Mouse (Mus musculus) layer of hippocampus, adult 2 months (tissue): ENCODE data around the gene Sec11a. TPM values are rescaled to one million over a fixed set of nuclear protein-coding genes. Genes with fewer than 3 reads are reported as not detected.
"Not testable (repeated sequence)": the region's sequence is repeated elsewhere in the genome, so short reads cannot be mapped to it uniquely, and the experiment has no call there.

Source experiments
- DNase-seq, 2 experiments: peaks; one replicate each; pipeline ENCODE4 v3.0.0; 2022; ENCODE audit warnings: low spot score in 2 of 2
- H3K27ac ChIP-seq: fragments of 200-600 bp; 2 replicates; pipeline ENCODE4 v1.8.1; 2022
- H3K4me3 ChIP-seq: fragments of 200-600 bp; 2 replicates; pipeline ENCODE4 v1.8.1; 2022; ENCODE audit warnings: mild to moderate bottlenecking
- CTCF ChIP-seq: fragments of 200-600 bp; conservative IDR thresholded peaks from 2 replicates; pipeline ENCODE4 v1.8.1; 2022; ENCODE audit warnings: antibody characterized with exemption, mild to moderate bottlenecking, moderate library complexity
- total RNA-seq, 2 experiments: library from RNA; stranded (reverse); gene quantifications; 2 replicates each; pipeline ENCODE4 v1.2.3; 2021

The Sec11a gene
- total RNA-seq, 2 experiments from 2014 or later, result 54.2 to 56.2 TPM

- no peak for TF ChIP-seq CTCF
- Histone ChIP-seq H3K27ac (no peak overlapping the region), H3K4me3 (no peak overlapping the region)
- DNase-seq, result no peak
Observed at GRCm38 (mm10) chr7:80986458-80987187, 39.0 kb upstream of the Sec11a start.

- TF ChIP-seq CTCF, result no peak
- Histone ChIP-seq H3K4me3 (no peak overlapping the region), H3K27ac (no peak overlapping the region)
- no peak for DNase-seq
Observed at GRCm38 (mm10) chr7:80980566-80980965, 33.0 kb upstream of the Sec11a start.

- DNase-seq, H3K4me3 ChIP-seq, H3K27ac ChIP-seq: not testable (repeated sequence)
Observed at GRCm38 (mm10) chr7:80973638-80974015, 26.0 kb upstream of the Sec11a start.

- H3K4me3 ChIP-seq, result not testable (repeated sequence)
Observed at GRCm38 (mm10) chr7:80972920-80973637, 25.5 kb upstream of the Sec11a start.

GRCm38 (mm10) chr7:80972082-80972481 lies 24.5 kb upstream of the Sec11a start:
- no peak for TF ChIP-seq CTCF
- Histone ChIP-seq H3K27ac (no peak overlapping the region), H3K4me3 (no peak overlapping the region)
- no peak for DNase-seq

More at GRCm38 (mm10) chr7:80972920-80973637, 25.5 kb upstream of the Sec11a start:
- H3K27ac ChIP-seq, DNase-seq: not testable (repeated sequence)

GRCm38 (mm10) chr7:80971419-80971818 lies 23.8 kb upstream of the Sec11a start:
- Histone ChIP-seq H3K4me3 (no peak overlapping the region), H3K27ac (no peak overlapping the region)
- no peak for TF ChIP-seq CTCF
- no peak for DNase-seq

- Histone ChIP-seq H3K27ac (no peak overlapping the region), H3K4me3 (no peak overlapping the region)
- DNase-seq, result no peak
- TF ChIP-seq CTCF, result no peak
Observed at GRCm38 (mm10) chr7:80970913-80971312, 23.3 kb upstream of the Sec11a start.

- no peak overlapping the region for H3K27ac ChIP-seq
- no peak for TF ChIP-seq CTCF
- no peak overlapping the region for H3K4me3 ChIP-seq
- no peak for DNase-seq
Observed at GRCm38 (mm10) chr7:80962799-80963198, 15.2 kb upstream of the Sec11a start.

- DNase-seq, result no peak
- no peak for TF ChIP-seq CTCF
- Histone ChIP-seq H3K27ac (no peak overlapping the region), H3K4me3 (no peak overlapping the region)
Observed at GRCm38 (mm10) chr7:80959003-80959402, 11.4 kb upstream of the Sec11a start.

GRCm38 (mm10) chr7:80956891-80957290 lies 9.3 kb upstream of the Sec11a start:
- Histone ChIP-seq H3K27ac (no peak overlapping the region), H3K4me3 (no peak overlapping the region)
- TF ChIP-seq CTCF, result no peak
- no peak for DNase-seq

- TF ChIP-seq CTCF, result no peak
Observed at GRCm38 (mm10) chr7:80954251-80954650, 6.7 kb upstream of the Sec11a start.

GRCm38 (mm10) chr7:80952140-80952539 lies 4.6 kb upstream of the Sec11a start:
- no peak for TF ChIP-seq CTCF
- no peak for DNase-seq
- no peak overlapping the region for H3K27ac ChIP-seq
- no peak overlapping the region for H3K4me3 ChIP-seq

More at GRCm38 (mm10) chr7:80954251-80954650, 6.7 kb upstream of the Sec11a start:
- H3K27ac ChIP-seq, result no peak overlapping the region
- DNase-seq, result no peak
- H3K4me3 ChIP-seq, result no peak overlapping the region

- Histone ChIP-seq H3K4me3 (no peak overlapping the region), H3K27ac (no peak overlapping the region)
- no peak for DNase-seq
- TF ChIP-seq CTCF, result no peak
Observed at GRCm38 (mm10) chr7:80951461-80951860, 3.9 kb upstream of the Sec11a start.

GRCm38 (mm10) chr7:80939808-80940207 lies 7.8 kb downstream of the Sec11a start:
- no peak for TF ChIP-seq CTCF
- Histone ChIP-seq H3K27ac (no peak overlapping the region), H3K4me3 (no peak overlapping the region)
- no peak for DNase-seq

GRCm38 (mm10) chr7:80937304-80937666 lies 10.3 kb downstream of the Sec11a start:
- not testable (repeated sequence) for H3K4me3 ChIP-seq, DNase-seq, H3K27ac ChIP-seq

GRCm38 (mm10) chr7:80936617-80937303 lies 10.8 kb downstream of the Sec11a start:
- not testable (repeated sequence) for H3K27ac ChIP-seq, H3K4me3 ChIP-seq, DNase-seq
